Mouse (Mus musculus): ENCODE measurements around the gene Tedc1. TPM values are rescaled to one million over a fixed set of nuclear protein-coding genes. Genes with fewer than 3 reads are reported as not detected.

Tedc1 gene
- 58.0 and 61.3 TPM in 2 replicates for polyA plus RNA-seq (2016; fragmentation: Nextera tagmentation; extraction: Ambion mirVana)

DNA sequence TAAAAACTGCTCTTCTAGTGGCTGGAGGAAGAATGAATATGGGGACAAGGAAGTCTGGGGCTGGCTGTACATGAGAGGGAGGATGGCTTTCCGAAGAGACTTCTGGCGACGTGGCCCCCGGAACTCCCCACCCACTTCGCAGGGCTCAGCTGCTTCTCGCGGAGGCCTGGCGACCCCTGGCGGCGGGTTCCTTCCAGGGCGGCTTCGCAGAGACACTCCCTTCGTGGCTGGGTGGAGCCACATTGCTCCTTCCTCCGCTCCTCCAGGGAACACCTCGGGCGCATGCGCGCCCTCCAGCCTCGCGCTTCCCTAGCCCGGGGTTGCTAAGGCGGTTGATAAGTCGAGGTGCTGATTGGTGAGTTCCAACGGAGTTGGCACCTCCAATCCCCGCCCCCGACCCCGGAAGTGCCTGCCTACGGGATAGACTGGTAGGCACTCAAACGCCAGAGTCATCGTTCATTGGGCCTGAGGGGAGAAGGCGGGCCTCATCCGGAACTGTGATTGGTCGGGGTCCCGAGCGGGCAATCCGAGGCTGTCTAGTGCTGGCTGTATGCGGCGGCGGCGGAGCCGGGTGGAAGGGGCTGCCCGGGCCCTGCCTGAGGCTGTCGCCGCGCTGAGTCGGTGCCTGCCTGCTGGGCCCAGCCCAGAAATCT is at the start of gene Tedc1:
Tedc1 (plus strand) TSS at position 535 of the 653 bp plus-strand sequence.
- peaks cover 45% of the 10 kb centered on the region for H3K4me1 ChIP-seq

DNA sequence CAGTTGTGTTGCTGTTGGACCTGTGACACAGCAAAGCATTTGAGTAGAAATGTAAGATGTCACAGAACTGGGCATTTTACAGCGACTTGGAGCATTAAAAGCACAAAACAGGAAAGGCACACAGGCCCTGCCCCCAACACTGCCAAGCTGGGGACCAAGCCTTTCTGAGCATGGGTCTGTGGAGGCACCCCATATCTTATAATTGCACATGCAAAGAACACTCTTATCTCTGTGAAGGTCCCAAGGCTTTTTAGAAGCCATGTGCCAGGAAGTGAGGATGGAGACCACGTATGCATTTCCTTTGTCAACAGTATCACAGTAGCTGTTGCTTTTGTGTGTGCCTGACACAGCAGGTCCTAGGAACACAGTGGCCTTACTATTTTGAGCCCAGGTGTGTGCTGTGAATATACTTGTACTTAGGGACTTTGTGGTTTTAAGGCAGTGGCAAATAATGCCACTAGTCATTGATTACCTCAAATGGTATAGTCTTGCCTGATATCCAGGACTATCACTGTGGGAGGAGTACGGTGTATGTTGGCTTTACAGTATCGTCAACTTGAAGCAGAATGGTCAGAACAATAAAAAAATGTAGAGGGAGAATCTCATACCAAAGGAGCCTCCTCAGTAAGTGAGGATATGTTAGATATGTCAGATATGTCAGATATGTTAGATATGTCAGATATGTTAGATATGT is 48.6 kb upstream of the Tedc1 start:
- no peak for DNase-seq (ENCODE audit: low spot score)
- peaks cover 65% of the 10 kb centered on the region for H3K36me3 ChIP-seq
- 91% methylated on average over 4 of the region's 4 CpGs for WGBS
- peaks cover 21% of the 10 kb centered on the region for H3K4me1 ChIP-seq
- H3K4me3 ChIP-seq = no peak overlapping the region
- H3K27me3 ChIP-seq (ENCODE audit: low read depth, poor library complexity, severe bottlenecking) = no peaks in the 10 kb centered on the region
- 0 out of 2 replicates have a peak, but pooled peaks cover 8% of the 10 kb centered on the region for H3K9me3 ChIP-seq (replicated peaks)
- no peak overlapping the region for H3K27ac ChIP-seq (replicated peaks)

More for the DNA sequence above, at the start of gene Tedc1:
- peak within 1 kb of the TSS; percentile 72 for H3K4me3 ChIP-seq
- H3K27me3 ChIP-seq (ENCODE audit: low read depth, poor library complexity, severe bottlenecking) = peaks cover 42% of the 10 kb centered on the region
- H3K36me3 ChIP-seq = peaks cover 26% of the 10 kb centered on the region
- under 1% methylated on average over 46 of the region's 46 CpGs for WGBS
- no peaks in the 10 kb centered on the region for H3K9me3 ChIP-seq (replicated peaks)
- peak; percentile 99 for DNase-seq (ENCODE audit: low spot score)
- peak within 1 kb of the TSS; percentile 81 for H3K27ac ChIP-seq (replicated peaks)

DNA sequence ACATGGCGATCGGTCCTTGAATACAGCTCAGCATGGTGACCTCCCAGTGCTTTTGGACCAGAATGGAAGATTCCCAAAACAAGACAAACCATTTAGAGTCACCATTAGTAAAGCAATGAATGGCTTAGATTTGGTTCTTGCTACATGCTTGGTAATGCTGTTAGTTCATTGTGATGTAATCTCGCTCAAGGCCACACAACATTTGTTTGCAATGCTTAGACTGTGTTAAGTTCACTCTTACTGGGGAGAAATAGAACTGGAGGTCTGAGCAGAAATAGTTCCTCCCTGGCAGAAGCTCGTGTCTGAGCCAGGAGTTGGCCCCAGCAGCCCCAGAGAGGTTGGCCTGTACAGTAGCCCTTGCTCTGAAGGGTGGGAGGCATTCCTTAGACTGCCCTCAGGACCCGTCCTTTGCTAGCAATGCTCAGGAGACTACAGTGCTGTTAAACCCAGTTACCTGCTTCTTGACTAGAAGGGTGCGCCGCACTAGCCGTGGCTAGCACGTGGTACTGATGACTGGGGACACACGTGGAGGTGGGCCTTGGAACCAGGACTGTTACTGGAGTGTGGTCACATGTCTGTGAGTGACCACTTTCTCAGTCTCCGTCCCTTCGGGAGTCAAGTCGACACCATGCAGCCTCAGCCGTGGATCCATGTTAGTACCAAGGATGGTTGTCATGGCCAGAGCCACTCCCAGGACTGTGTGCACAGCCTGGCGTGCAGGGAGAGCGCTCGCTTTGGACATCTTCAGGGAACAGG is 47.5 kb upstream of the Tedc1 start:
- Histone ChIP-seq H3K9me3 (replicated peaks) (0 out of 2 replicates have a peak, but pooled peaks cover 8% of the 10 kb centered on the region), H3K4me1 (peaks cover 11% of the 10 kb centered on the region), H3K4me3 (no peak overlapping the region), H3K36me3 (peaks cover 65% of the 10 kb centered on the region), H3K27ac (replicated peaks) (no peak overlapping the region), H3K27me3 (ENCODE audit: low read depth, poor library complexity, severe bottlenecking) (no peaks in the 10 kb centered on the region)
- no peak for DNase-seq (ENCODE audit: low spot score)
- WGBS = 86% methylated on average over 17 of the region's 17 CpGs

DNA sequence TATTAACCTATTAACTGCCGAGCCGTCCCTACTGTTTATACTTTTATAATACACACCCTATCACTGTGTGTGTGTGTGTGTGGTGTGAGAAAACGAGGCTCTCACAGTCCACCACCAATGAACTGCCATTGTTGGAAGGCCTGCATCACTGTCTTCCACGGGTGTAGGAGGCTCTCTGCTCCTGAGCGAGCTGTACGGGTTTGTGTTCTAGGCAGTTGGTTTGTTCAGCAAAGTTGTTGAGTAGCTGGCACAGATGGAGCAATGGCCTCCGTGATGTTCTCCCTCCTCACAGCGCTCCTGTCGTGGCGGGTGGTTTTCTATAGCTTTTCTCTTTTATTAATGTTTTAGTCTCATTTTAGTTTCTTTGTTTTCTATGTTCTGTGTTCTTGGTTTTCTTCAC is 46.4 kb upstream of the Tedc1 start:
- H3K4me3 ChIP-seq = no peak overlapping the region
- no peaks in the 10 kb centered on the region for H3K27me3 ChIP-seq (ENCODE audit: low read depth, poor library complexity, severe bottlenecking)
- no peak for DNase-seq (ENCODE audit: low spot score)
- H3K36me3 ChIP-seq = peaks cover 65% of the 10 kb centered on the region
- peaks cover 3% of the 10 kb centered on the region; the same call in 1 of the 2 replicates for H3K4me1 ChIP-seq
- no peak overlapping the region for H3K27ac ChIP-seq (replicated peaks)
- H3K9me3 ChIP-seq (replicated peaks) = 0 out of 2 replicates have a peak, but pooled peaks cover 8% of the 10 kb centered on the region
- WGBS = 93% methylated on average over 10 of the region's 10 CpGs

DNA sequence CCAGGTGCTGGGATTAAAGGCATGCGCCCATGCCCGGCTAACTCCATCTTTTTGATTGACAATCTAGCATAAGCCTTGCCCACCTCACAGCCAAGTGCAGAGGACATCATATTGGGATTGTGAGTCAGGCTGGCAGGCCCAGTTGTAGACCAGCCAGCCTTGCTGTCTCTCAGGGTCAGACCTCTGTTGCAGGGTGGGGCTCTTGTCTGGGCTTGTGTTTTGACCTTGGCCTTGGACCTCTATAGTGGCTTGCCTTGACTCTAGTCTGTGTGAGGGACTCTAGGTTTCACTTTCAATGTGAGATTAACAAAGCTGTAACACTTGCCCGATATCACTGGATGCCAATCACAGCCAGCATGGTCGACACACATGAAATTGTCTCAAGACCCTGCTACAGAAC is 42.1 kb upstream of the Tedc1 start:
- no peaks in the 10 kb centered on the region for H3K9me3 ChIP-seq (replicated peaks)
- WGBS = 94% methylated on average over 4 of the region's 4 CpGs
- no peak for DNase-seq (ENCODE audit: low spot score)
- peaks cover 79% of the 10 kb centered on the region for H3K36me3 ChIP-seq
- no peak overlapping the region for H3K4me3 ChIP-seq
- H3K27ac ChIP-seq (replicated peaks) = no peak overlapping the region
- no peaks in the 10 kb centered on the region for H3K27me3 ChIP-seq (ENCODE audit: low read depth, poor library complexity, severe bottlenecking)
- peaks cover 3% of the 10 kb centered on the region; the same call in 1 of the 2 replicates for H3K4me1 ChIP-seq

DNA sequence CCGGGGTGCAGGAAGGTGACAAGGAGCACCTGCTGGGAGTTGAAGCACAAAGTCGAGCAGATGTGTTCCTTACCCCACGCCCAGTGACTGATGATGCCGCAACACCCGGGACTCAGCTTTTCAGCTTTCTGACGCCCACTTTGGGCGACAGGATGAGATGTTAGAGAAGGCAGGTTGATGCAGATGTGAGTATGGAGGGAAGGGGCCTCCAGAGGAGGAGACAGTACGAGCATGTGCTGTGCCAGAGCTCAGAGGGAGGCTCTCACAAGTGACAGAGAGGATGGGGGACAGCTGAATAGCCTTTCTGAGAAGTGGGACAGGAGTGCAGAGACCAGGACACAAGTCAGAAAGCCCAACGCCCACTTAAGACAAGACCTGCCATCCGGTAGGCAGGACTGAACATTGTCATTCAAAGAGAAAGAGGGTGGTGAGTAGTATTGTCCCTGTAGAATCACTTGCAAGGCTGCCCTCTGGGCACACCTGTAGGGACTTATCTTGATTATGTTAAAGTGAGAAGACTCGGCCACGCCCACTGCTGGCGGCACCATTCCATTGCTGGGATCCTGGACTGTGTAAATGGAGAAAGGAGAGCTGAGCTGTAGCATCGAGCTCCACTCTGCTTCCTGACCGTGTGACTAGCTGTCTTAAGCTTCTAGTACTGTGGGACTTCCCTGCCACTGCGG is 41.2 kb upstream of the Tedc1 start:
- Histone ChIP-seq H3K27me3 (ENCODE audit: low read depth, poor library complexity, severe bottlenecking) (no peaks in the 10 kb centered on the region), H3K4me3 (no peak overlapping the region), H3K4me1 (peaks cover 3% of the 10 kb centered on the region; the same call in 1 of the 2 replicates), H3K36me3 (peaks cover 86% of the 10 kb centered on the region), H3K27ac (replicated peaks) (no peak overlapping the region), H3K9me3 (replicated peaks) (no peaks in the 10 kb centered on the region)
- DNase-seq (ENCODE audit: low spot score) = no peak
- WGBS = 88% methylated on average over 16 of the region's 16 CpGs

DNA sequence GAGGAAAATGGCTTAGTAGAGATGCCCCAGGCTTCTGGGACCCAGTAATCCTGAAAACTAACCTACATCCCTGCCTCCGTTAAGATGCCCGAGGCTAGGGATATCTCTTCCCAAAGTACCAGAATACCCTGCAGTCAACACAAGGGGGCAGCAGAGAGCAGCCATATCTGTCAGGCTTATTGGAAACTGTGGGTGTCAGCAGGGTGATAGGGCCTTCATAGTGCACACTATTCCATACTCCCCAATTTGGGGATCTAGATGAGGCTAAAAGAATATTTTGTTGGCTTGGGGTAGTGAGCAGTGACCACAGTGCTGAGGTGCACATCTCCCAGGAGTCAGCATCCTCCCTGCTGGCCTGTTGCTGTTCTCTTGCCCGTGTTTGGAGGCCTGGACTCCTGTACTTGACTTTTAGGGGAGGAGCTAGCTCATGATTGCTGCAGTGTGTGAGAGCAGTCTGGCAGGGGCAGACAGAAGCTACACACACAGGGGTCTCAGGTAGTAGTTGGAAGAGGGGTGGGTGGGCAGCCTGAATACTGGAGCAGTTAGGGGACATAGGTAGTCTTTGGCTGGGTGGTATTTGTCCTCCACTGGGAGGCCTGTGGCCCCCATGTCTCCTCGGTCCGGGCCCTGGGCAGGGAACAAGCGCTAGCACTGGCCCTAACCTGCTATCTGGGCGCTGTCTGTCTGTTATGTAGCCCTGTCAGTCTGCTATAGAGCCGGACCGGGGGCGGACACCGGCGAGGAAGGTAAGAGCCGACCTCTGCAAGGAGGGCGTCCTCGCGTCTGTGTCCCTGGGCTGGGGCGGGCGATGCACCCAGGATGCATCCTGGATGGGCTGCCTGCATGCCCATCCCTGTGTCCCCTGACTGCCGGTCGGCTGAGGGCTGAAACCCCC is 36.5 kb upstream of the Tedc1 start:
- H3K36me3 ChIP-seq = peaks cover 98% of the 10 kb centered on the region

DNA sequence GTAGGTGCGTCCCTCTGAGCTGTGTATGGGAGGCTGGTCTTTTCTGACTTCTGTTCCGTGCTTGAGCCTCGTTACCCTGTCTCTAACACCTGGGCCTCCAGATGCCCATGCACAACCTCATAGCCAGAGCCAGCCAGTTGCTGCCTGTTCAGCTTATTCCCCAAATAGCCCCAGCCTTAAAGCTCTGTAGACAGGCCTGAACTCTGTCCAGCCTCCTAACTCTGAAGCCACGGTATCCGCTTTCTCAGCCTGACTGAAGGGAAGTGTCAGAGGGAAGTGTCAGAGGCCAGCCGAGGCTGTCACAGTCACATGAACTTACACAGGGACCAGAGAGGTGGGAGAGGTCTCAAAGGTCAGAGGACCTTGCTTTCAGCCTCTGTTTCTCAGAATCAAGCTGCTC is 31.5 kb upstream of the Tedc1 start:
- Histone ChIP-seq H3K36me3 (peaks cover 100% of the 10 kb centered on the region), H3K4me1 (no peaks in the 10 kb centered on the region), H3K27me3 (ENCODE audit: low read depth, poor library complexity, severe bottlenecking) (no peaks in the 10 kb centered on the region), H3K27ac (replicated peaks) (no peak overlapping the region), H3K9me3 (replicated peaks) (no peaks in the 10 kb centered on the region), H3K4me3 (no peak overlapping the region)
- 91% methylated on average over 6 of the region's 6 CpGs for WGBS
- no peak for DNase-seq (ENCODE audit: low spot score)

More for the DNA sequence above, 36.5 kb upstream of the Tedc1 start:
- Histone ChIP-seq H3K27me3 (ENCODE audit: low read depth, poor library complexity, severe bottlenecking) (no peaks in the 10 kb centered on the region), H3K4me3 (no peak overlapping the region), H3K27ac (replicated peaks) (no peak overlapping the region), H3K9me3 (replicated peaks) (no peaks in the 10 kb centered on the region), H3K4me1 (no peaks in the 10 kb centered on the region)
- WGBS = 88% methylated on average over 20 of the region's 20 CpGs
- DNase-seq (ENCODE audit: low spot score) = peak; percentile 77

DNA sequence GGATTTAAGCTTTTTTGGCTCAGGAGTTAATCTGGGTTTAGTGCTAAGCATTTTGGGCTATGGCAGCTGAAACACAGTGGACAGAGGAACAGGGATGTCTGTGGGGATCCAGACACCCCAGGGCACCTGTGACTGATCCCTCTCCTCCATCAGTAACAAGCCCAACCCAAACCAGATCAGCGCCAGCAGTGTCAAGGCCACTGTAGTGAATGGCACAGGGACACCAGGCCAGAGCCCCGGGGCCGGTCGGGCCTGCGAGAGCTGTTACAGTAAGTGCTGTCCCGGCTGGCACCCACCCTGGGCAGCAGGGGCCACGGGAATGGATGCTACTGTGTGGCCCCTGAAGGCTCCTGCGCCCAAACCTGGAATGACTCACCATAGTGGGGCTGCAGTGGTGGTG is 25.5 kb upstream of the Tedc1 start:
- H3K9me3 ChIP-seq (replicated peaks) = no peaks in the 10 kb centered on the region
- H3K27ac ChIP-seq (replicated peaks) = no peak overlapping the region
- DNase-seq (ENCODE audit: low spot score) = no peak
- H3K4me1 ChIP-seq = no peaks in the 10 kb centered on the region
- 96% methylated on average over 8 of the region's 8 CpGs for WGBS
- no peak overlapping the region for H3K4me3 ChIP-seq
- H3K36me3 ChIP-seq = peaks cover 100% of the 10 kb centered on the region
- no peaks in the 10 kb centered on the region for H3K27me3 ChIP-seq (ENCODE audit: low read depth, poor library complexity, severe bottlenecking)

DNA sequence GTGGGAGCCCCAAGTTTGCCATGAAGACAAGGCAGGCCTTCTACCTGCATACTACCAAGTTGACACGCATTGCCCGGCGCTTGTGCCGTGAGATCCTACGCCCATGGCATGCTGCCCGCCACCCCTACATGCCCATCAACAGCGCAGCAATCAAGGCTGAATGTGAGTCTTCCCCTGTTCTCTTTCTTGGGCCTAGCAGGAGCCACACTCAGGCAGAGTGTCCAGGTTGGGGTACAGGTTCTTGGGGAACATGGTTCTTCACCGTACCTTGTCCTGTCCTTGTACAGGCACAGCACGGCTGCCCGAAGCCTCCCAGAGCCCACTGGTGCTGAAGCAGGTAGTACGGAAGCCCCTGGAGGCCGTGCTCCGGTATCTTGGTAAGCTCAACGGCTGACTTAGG is 24.6 kb upstream of the Tedc1 start:
- Histone ChIP-seq H3K36me3 (peaks cover 100% of the 10 kb centered on the region), H3K4me1 (no peaks in the 10 kb centered on the region), H3K27ac (replicated peaks) (no peak overlapping the region), H3K9me3 (replicated peaks) (no peaks in the 10 kb centered on the region), H3K4me3 (no peak overlapping the region), H3K27me3 (ENCODE audit: low read depth, poor library complexity, severe bottlenecking) (no peaks in the 10 kb centered on the region)
- no peak for DNase-seq (ENCODE audit: low spot score)
- WGBS = 97% methylated on average over 14 of the region's 14 CpGs

DNA sequence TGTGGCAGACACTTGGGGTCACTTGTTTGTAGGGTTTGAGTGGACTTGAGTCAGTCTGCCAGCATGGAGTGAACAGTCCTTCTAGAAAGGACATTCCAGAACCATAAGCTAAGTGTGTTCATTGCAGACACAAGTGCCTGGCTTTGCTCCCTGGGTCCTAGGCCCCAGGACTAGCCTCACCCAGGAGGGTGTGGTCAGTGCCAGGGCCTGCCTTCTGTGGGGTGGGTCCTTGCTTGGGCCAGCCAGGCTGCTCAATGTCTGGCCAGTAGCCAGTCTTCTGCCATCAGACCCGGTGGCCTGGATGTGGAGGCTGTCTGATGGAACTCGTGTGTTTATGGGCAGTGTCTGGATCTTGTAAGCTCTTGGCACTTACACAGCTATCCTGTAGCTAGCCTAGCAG is 23.7 kb upstream of the Tedc1 start:
- DNase-seq (ENCODE audit: low spot score) = no peak
- 91% methylated on average over 2 of the region's 2 CpGs for WGBS

More for the DNA sequence above, 23.7 kb upstream of the Tedc1 start:
- Histone ChIP-seq H3K4me1 (peaks cover 4% of the 10 kb centered on the region; the same call in 1 of the 2 replicates), H3K9me3 (replicated peaks) (no peaks in the 10 kb centered on the region), H3K27me3 (ENCODE audit: low read depth, poor library complexity, severe bottlenecking) (no peaks in the 10 kb centered on the region), H3K36me3 (peaks cover 100% of the 10 kb centered on the region), H3K4me3 (no peak overlapping the region), H3K27ac (replicated peaks) (no peak overlapping the region)
